Mouse (Mus musculus) megakaryocyte, embryonic 14.5 days (primary cell): ENCODE data around the gene Slc25a41. TPM values are rescaled to one million over a fixed set of nuclear protein-coding genes. Genes with fewer than 3 reads are reported as not detected.

ENCODE experiments used
- H3K27me3 ChIP-seq: replicated peaks from 2 replicates; pipeline ENCODE3; 2012; ENCODE audit warnings: inconsistent platforms
- H3K36me3 ChIP-seq: replicated peaks from 2 replicates; pipeline ENCODE3; 2012; ENCODE audit warnings: low read length, inconsistent platforms, mixed read lengths
- H3K4me1 ChIP-seq: 2 replicates; pipeline ENCODE4 v1.6.1; 2012; ENCODE audit warnings: inconsistent platforms
- H3K4me3 ChIP-seq: replicated peaks from 2 replicates; pipeline ENCODE3; 2012; ENCODE audit warnings: moderate library complexity, mild to moderate bottlenecking, inconsistent platforms
- H3K9me3 ChIP-seq: 2 replicates; pipeline ENCODE4 v1.6.1; 2012; ENCODE audit warnings: inconsistent platforms
- FLI1 ChIP-seq: IDR thresholded peaks from 2 replicates; pipeline ENCODE4 v1.6.1; 2012; ENCODE audit warnings: low read length, inconsistent platforms, mixed read lengths
- GATA1 ChIP-seq: IDR thresholded peaks from 3 replicates; pipeline ENCODE4 v1.6.1; 2012; ENCODE audit warnings: mixed read lengths, low read length, inconsistent platforms, borderline replicate concordance
- polyA plus RNA-seq: library from polyadenylated mRNA; stranded (reverse); fragments of >175 nt; gene quantifications from 2 replicates; pipeline ENCODE4 v1.2.3, GENCODE M21; 2012; ENCODE audit warnings: low replicate concordance; ENCODE audit not compliant: insufficient read depth

The Slc25a41 gene
- polyA plus RNA-seq, 1 experiment, result not detected

GRCm38 (mm10) chr17:57048816-57049215 is 7.4 kb upstream of the Slc25a41 start:
- Histone ChIP-seq H3K27me3 (peaks cover 23% of the 10 kb centered on the region), H3K9me3 (no peaks in the 10 kb centered on the region)
- TF ChIP-seq GATA1 (no peak), FLI1 (no peak)

GRCm38 (mm10) chr17:57047406-57047805 is 6.0 kb upstream of the Slc25a41 start:
- H3K9me3 ChIP-seq, result no peaks in the 10 kb centered on the region
- H3K4me3 ChIP-seq, result no peak overlapping the region
- H3K4me1 ChIP-seq, result peaks cover 4% of the 10 kb centered on the region
- no peaks in the 10 kb centered on the region for H3K36me3 ChIP-seq
- peaks cover 21% of the 10 kb centered on the region for H3K27me3 ChIP-seq
- TF ChIP-seq FLI1 (no peak), GATA1 (no peak)

More at GRCm38 (mm10) chr17:57048816-57049215, 7.4 kb upstream of the Slc25a41 start:
- Histone ChIP-seq H3K36me3 (no peaks in the 10 kb centered on the region), H3K4me3 (no peak overlapping the region), H3K4me1 (no peaks in the 10 kb centered on the region; the same call in none of the 2 replicates)

GRCm38 (mm10) chr17:57038978-57039377 is 2.5 kb downstream of the Slc25a41 start:
- TF ChIP-seq GATA1 (no peak), FLI1 (no peak)
- H3K36me3 ChIP-seq, result no peaks in the 10 kb centered on the region
- peaks cover 30% of the 10 kb centered on the region for H3K4me1 ChIP-seq
- peaks cover 3% of the 10 kb centered on the region; the same call in 1 of the 2 replicates for H3K9me3 ChIP-seq
- H3K27me3 ChIP-seq, result peaks cover 22% of the 10 kb centered on the region
- no peak overlapping the region for H3K4me3 ChIP-seq

GRCm38 (mm10) chr17:57032854-57033253 is 8.6 kb downstream of the Slc25a41 start:
- Histone ChIP-seq H3K4me3 (no peak overlapping the region), H3K27me3 (no peaks in the 10 kb centered on the region), H3K9me3 (no peaks in the 10 kb centered on the region)

GRCm38 (mm10) chr17:57031661-57032420 is 9.6 kb downstream of the Slc25a41 start:
- Histone ChIP-seq H3K36me3 (peaks cover 23% of the 10 kb centered on the region), H3K4me3 (peak overlapping the region; percentile 94), H3K9me3 (no peaks in the 10 kb centered on the region), H3K4me1 (peaks cover 42% of the 10 kb centered on the region), H3K27me3 (no peaks in the 10 kb centered on the region)
- TF ChIP-seq FLI1, result no peak
- 0 out of 3 replicates have a peak, but pooled peaks have one; percentile 36 for TF ChIP-seq GATA1

More at GRCm38 (mm10) chr17:57032854-57033253, 8.6 kb downstream of the Slc25a41 start:
- Histone ChIP-seq H3K4me1 (peaks cover 37% of the 10 kb centered on the region), H3K36me3 (peaks cover 13% of the 10 kb centered on the region)
- TF ChIP-seq FLI1, result no peak
- TF ChIP-seq GATA1, result no peak

GRCm38 (mm10) chr17:57030931-57031660 is 10.4 kb downstream of the Slc25a41 start, which contains the start of gene Khsrp:
Gene Khsrp (minus strand): TSS chr17:57031522.
- H3K4me1 ChIP-seq, result peaks cover 42% of the 10 kb centered on the region

DNA sequence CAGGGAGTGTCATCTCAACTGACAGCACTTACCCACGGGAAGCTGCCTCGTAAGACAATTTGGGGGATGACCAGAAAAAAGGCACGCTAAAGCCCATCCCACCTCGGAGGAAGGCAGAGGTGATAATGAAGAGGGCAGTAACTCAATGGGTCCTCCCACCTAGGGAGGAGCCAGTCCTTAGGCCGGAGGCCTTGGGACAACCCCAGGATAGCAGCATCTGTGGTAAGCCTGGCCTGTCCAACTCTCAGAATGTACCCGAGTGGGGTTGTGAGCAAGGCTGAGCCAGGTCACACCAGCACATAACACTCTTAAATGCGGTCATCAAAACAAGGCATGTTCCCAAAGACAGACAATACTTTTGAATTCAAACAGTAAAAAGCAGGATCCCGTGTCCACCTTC is 11.8 kb downstream of the Slc25a41 start:
- Histone ChIP-seq H3K9me3 (no peaks in the 10 kb centered on the region), H3K4me1 (peaks cover 51% of the 10 kb centered on the region), H3K36me3 (peaks cover 44% of the 10 kb centered on the region), H3K27me3 (no peaks in the 10 kb centered on the region), H3K4me3 (peak overlapping the region; percentile 94)
- TF ChIP-seq GATA1 (no peak), FLI1 (no peak)

More at GRCm38 (mm10) chr17:57030931-57031660, 10.4 kb downstream of the Slc25a41 start, which contains the start of gene Khsrp:
- Histone ChIP-seq H3K27me3 (no peaks in the 10 kb centered on the region), H3K4me3 (peak within 1 kb of the TSS; percentile 94), H3K9me3 (no peaks in the 10 kb centered on the region), H3K36me3 (peaks cover 30% of the 10 kb centered on the region)
- TF ChIP-seq FLI1 (no peak), GATA1 (no peak)

DNA sequence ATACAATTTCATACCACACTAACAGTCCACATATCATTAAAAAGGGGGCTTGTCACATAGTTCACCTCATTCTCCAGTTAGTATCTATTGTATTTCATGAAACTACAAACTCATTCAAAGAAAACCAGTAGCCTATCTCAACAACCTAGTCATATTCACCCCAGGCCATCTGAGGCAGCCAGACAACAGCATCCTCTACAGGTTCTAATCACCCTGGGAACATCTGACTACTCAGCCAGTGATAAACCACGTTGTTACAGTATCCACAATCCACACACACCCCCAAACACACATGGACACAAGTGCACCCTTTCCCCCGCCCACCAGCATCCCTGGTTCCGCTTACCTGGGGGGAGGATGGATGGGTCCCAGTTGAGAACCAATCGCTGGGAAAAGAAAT is 14.0 kb downstream of the Slc25a41 start:
- H3K9me3 ChIP-seq, result no peaks in the 10 kb centered on the region
- no peaks in the 10 kb centered on the region for H3K27me3 ChIP-seq
- peaks cover 67% of the 10 kb centered on the region for H3K36me3 ChIP-seq
- TF ChIP-seq FLI1 (no peak), GATA1 (no peak)
- no peak overlapping the region for H3K4me3 ChIP-seq
- H3K4me1 ChIP-seq, result peaks cover 59% of the 10 kb centered on the region

DNA sequence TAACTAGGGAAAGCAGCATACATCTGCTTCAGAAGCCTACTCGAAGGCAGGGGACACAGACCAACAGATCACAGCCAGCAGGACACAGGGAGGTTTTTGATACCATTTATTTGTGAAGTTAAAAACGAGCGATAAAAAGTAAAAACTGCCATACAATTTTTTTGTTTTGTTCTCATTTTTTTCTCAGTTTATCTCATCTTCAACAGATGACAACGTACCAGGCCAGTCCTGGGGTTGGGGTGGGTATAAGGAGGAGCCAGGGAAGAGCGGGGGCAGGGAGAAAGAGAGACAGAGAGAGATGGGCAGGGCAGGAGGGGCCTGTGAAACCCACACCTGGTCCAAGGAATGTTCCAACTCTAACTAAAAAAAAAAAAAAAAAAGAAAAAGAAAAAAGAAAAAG is 20.5 kb downstream of the Slc25a41 start:
- Histone ChIP-seq H3K27me3 (no peaks in the 10 kb centered on the region), H3K9me3 (no peaks in the 10 kb centered on the region), H3K4me1 (peaks cover 50% of the 10 kb centered on the region), H3K36me3 (peaks cover 65% of the 10 kb centered on the region), H3K4me3 (no peak overlapping the region)
- TF ChIP-seq FLI1 (no peak), GATA1 (no peak)

- H3K27me3 ChIP-seq, result no peaks in the 10 kb centered on the region
- H3K4me3 ChIP-seq, result no peak overlapping the region
- TF ChIP-seq FLI1 (no peak), GATA1 (no peak)
- H3K9me3 ChIP-seq, result no peaks in the 10 kb centered on the region
- peaks cover 52% of the 10 kb centered on the region for H3K36me3 ChIP-seq
- H3K4me1 ChIP-seq, result peaks cover 42% of the 10 kb centered on the region
These were observed 21.8 kb downstream of the Slc25a41 start for GRCm38 (mm10) chr17:57019693-57020092.
